ENCODE assay signal across 8 mouse cellular contexts in genomic region chr11:116218737-116219400, GRCm38 (mm10). TPM values are rescaled to one million over a fixed set of nuclear protein-coding genes. Genes with fewer than 3 reads are reported as not detected.
A peak's percentile ranks its signal among the peaks of the same experiment; 100 is the strongest.
DNase-seq lines count a peak whose midpoint lies in the region; ATAC-seq and TF ChIP-seq lines count a peak whose summit lies in the region.

No protein-coding gene starts in this region.

- WGBS in forebrain, embryonic 12.5 days, result 63% methylated on average over 7 of the region's 7 CpGs
- WGBS in heart, embryonic 15.5 days, result 28% methylated on average over 7 of the region's 7 CpGs
- WGBS in liver, adult 2 months, result 7% methylated on average over 7 of the region's 7 CpGs
- WGBS in neural tube, embryonic 13.5 days, result 29% methylated on average over 7 of the region's 7 CpGs

- no peak for TF ChIP-seq POLR2A in bone marrow macrophage, adult 2 months (IDR thresholded peaks at IDR 0.05; ENCODE audit: borderline replicate concordance, low read depth, low read length)
- no peak for TF ChIP-seq POLR2A in liver, adult 2 months (IDR thresholded peaks at IDR 0.05; ENCODE audit: extremely low read depth, insufficient read depth, low read length)

- peaks cover 8% of the 10 kb centered on the region; the same call in 1 of the 2 replicates for H3K9me3 ChIP-seq in forebrain, embryonic 12.5 days
- no peaks in the 10 kb centered on the region for H3K9me3 ChIP-seq in heart, embryonic 15.5 days (replicated peaks)
- peaks cover 5% of the 10 kb centered on the region; the same call in 1 of the 2 replicates for H3K9me3 ChIP-seq in neural tube, embryonic 13.5 days

- peaks cover 34% of the 10 kb centered on the region for H3K27me3 ChIP-seq in forebrain, embryonic 12.5 days
- H3K27me3 ChIP-seq in heart, embryonic 15.5 days, result peaks cover 35% of the 10 kb centered on the region
- peaks cover 4% of the 10 kb centered on the region; the same call in 1 of the 2 replicates for H3K27me3 ChIP-seq in liver, adult 2 months (ENCODE audit: control insufficient read depth, insufficient read depth, low read length)
- H3K27me3 ChIP-seq in neural tube, embryonic 13.5 days, result peaks cover 37% of the 10 kb centered on the region

- H3K4me1 ChIP-seq in bone marrow macrophage, adult 2 months (ENCODE audit: control insufficient read depth, insufficient read depth, low read length), result peaks cover 21% of the 10 kb centered on the region
- peaks cover 25% of the 10 kb centered on the region for H3K4me1 ChIP-seq in forebrain, embryonic 12.5 days
- peaks cover 40% of the 10 kb centered on the region for H3K4me1 ChIP-seq in heart, embryonic 15.5 days (replicated peaks)
- H3K4me1 ChIP-seq in liver, adult 2 months (ENCODE audit: control insufficient read depth, insufficient read depth, low read length), result peaks cover 18% of the 10 kb centered on the region
- H3K4me1 ChIP-seq in neural tube, embryonic 13.5 days (replicated peaks), result peaks cover 30% of the 10 kb centered on the region

- peak overlapping the region; percentile 14; the same call in 1 of the 2 replicates for H3K9ac ChIP-seq in forebrain, embryonic 12.5 days
- 0 out of 2 replicates have a peak overlapping the region, but pooled peaks have one; percentile 12 for H3K9ac ChIP-seq in heart, embryonic 15.5 days
- peak overlapping the region; percentile 63 for H3K9ac ChIP-seq in liver, adult 2 months (ENCODE audit: low read depth, low read length)
- H3K9ac ChIP-seq in neural tube, embryonic 13.5 days, result no peak overlapping the region

- no peaks in the 10 kb centered on the region for H3K79me2 ChIP-seq in liver, adult 2 months (ENCODE audit: control insufficient read depth, insufficient read depth, low read length)

- H3K4me2 ChIP-seq in forebrain, embryonic 12.5 days, result no peak overlapping the region
- 0 out of 2 replicates have a peak overlapping the region, but pooled peaks have one; percentile 3 for H3K4me2 ChIP-seq in heart, embryonic 15.5 days
- no peak overlapping the region for H3K4me2 ChIP-seq in neural tube, embryonic 13.5 days

- ATAC-seq in forebrain, embryonic 12.5 days (ENCODE audit: low FRiP score), result 0 out of 2 replicates have a peak, but pooled peaks have one; percentile 53
- peak; percentile 85 for ATAC-seq in heart, embryonic 15.5 days (replicated peaks; ENCODE audit: insufficient number of reproducible peaks, insufficient read depth, low FRiP score, low read depth)
- peak; percentile 86 for ATAC-seq in neural tube, embryonic 13.5 days (ENCODE audit: low read depth)

- peak; percentile 100 for DNase-seq in 3T3-L1 (ENCODE audit: low read depth, low spot score)
- DNase-seq in kidney, postnatal 10 days, result peak; percentile 94
- DNase-seq in liver, adult 2 months (ENCODE audit: extremely low read depth, low read depth, low spot score), result peak; percentile 97
- peak; percentile 76 for DNase-seq in urinary bladder, postnatal 10 days (ENCODE audit: low spot score)

- H3K27ac ChIP-seq in bone marrow macrophage, adult 2 months (ENCODE audit: insufficient read depth, low read depth, low read length), result peak overlapping the region; percentile 44
- peak overlapping the region; percentile 60 for H3K27ac ChIP-seq in forebrain, embryonic 12.5 days
- peak overlapping the region; percentile 89 for H3K27ac ChIP-seq in heart, embryonic 15.5 days
- H3K27ac ChIP-seq in liver, adult 2 months (replicated peaks; ENCODE audit: insufficient read depth, low read depth, low read length), result peak overlapping the region; percentile 90
- H3K27ac ChIP-seq in neural tube, embryonic 13.5 days (replicated peaks), result peak overlapping the region; percentile 81

- no peaks in the 10 kb centered on the region for H3K36me3 ChIP-seq in forebrain, embryonic 12.5 days (replicated peaks)
- H3K36me3 ChIP-seq in heart, embryonic 15.5 days, result no peaks in the 10 kb centered on the region
- H3K36me3 ChIP-seq in liver, adult 2 months (ENCODE audit: control insufficient read depth, insufficient read depth, low read length), result no peaks in the 10 kb centered on the region
- no peaks in the 10 kb centered on the region for H3K36me3 ChIP-seq in neural tube, embryonic 13.5 days

- H3K4me3 ChIP-seq in bone marrow macrophage, adult 2 months (ENCODE audit: insufficient read depth, low read length), result no peak overlapping the region
- H3K4me3 ChIP-seq in forebrain, embryonic 12.5 days (replicated peaks), result no peak overlapping the region
- no peak overlapping the region for H3K4me3 ChIP-seq in heart, embryonic 15.5 days
- H3K4me3 ChIP-seq in liver, adult 2 months (ENCODE audit: insufficient read depth, low read depth, low read length), result no peak overlapping the region
- no peak overlapping the region for H3K4me3 ChIP-seq in neural tube, embryonic 13.5 days

- TF ChIP-seq CTCF in bone marrow macrophage, adult 2 months (IDR thresholded peaks at IDR 0.05; ENCODE audit: low read depth, low read length), result no peak
- no peak for TF ChIP-seq CTCF in liver, adult 2 months (IDR thresholded peaks at IDR 0.05; ENCODE audit: low read depth, low read length)

RNA-seq across cellular contexts. Expression of gene Evpl, which starts 19.0 kb away (rescaled TPM):
- not detected in 2 replicates for polyA plus RNA-seq in bone marrow macrophage, adult 2 months (2012; ENCODE audit: insufficient read depth, insufficient read length, missing spikeins)
- polyA plus RNA-seq in forebrain, embryonic 12.5 days (2016; fragmentation: Nextera tagmentation; extraction: Ambion mirVana), result 0.61 and 0.65 TPM in 2 replicates
- 0.71 and 1.6 TPM in 2 replicates for polyA plus RNA-seq in heart, embryonic 15.5 days (2015; fragmentation: Nextera tagmentation; extraction: Ambion mirVana)
- total RNA-seq in liver, adult 2 months (2014; rRNA removed), result 0.07 and 0.18 TPM in 2 replicates
- polyA plus RNA-seq in liver, adult 2 months (2012; rRNA removed), result 0.12 and 0.16 TPM in 2 replicates
- 0.59 and 0.73 TPM in 2 replicates for polyA plus RNA-seq in neural tube, embryonic 13.5 days (2015; fragmentation: Nextera tagmentation; extraction: Ambion mirVana)

RNA-seq across cellular contexts. Expression of gene Acox1, which starts 20.0 kb away (rescaled TPM):
- 47.0 and 47.6 TPM in 2 replicates for polyA plus RNA-seq in bone marrow macrophage, adult 2 months (2012; ENCODE audit: insufficient read depth, insufficient read length, missing spikeins)
- 36.0 and 36.8 TPM in 2 replicates for polyA plus RNA-seq in forebrain, embryonic 12.5 days (2016; fragmentation: Nextera tagmentation; extraction: Ambion mirVana)
- 31.4 and 35.4 TPM in 2 replicates for polyA plus RNA-seq in heart, embryonic 15.5 days (2015; fragmentation: Nextera tagmentation; extraction: Ambion mirVana)
- total RNA-seq in liver, adult 2 months (2014; rRNA removed), result 994 and 1,028 TPM in 2 replicates
- polyA plus RNA-seq in liver, adult 2 months (2012; rRNA removed), result 683 and 720 TPM in 2 replicates
- polyA plus RNA-seq in neural tube, embryonic 13.5 days (2015; fragmentation: Nextera tagmentation; extraction: Ambion mirVana), result 53.5 and 55.9 TPM in 2 replicates

RNA-seq across cellular contexts. Expression of gene Ten1, which starts 20.2 kb away (rescaled TPM):
- 70.4 TPM in 2 replicates for polyA plus RNA-seq in bone marrow macrophage, adult 2 months (2012; ENCODE audit: insufficient read depth, insufficient read length, missing spikeins)
- 55.9 and 57.4 TPM in 2 replicates for polyA plus RNA-seq in forebrain, embryonic 12.5 days (2016; fragmentation: Nextera tagmentation; extraction: Ambion mirVana)
- polyA plus RNA-seq in heart, embryonic 15.5 days (2015; fragmentation: Nextera tagmentation; extraction: Ambion mirVana), result 73.2 and 75.7 TPM in 2 replicates
- total RNA-seq in liver, adult 2 months (2014; rRNA removed), result 3.0 and 5.3 TPM in 2 replicates
- polyA plus RNA-seq in liver, adult 2 months (2012; rRNA removed), result 2.3 and 3.0 TPM in 2 replicates
- polyA plus RNA-seq in neural tube, embryonic 13.5 days (2015; fragmentation: Nextera tagmentation; extraction: Ambion mirVana), result 75.2 and 83.0 TPM in 2 replicates

RNA-seq across cellular contexts. Expression of gene Fbf1, which starts 50.9 kb away (rescaled TPM):
- 21.1 and 26.4 TPM in 2 replicates for polyA plus RNA-seq in bone marrow macrophage, adult 2 months (2012; ENCODE audit: insufficient read depth, insufficient read length, missing spikeins)
- polyA plus RNA-seq in forebrain, embryonic 12.5 days (2016; fragmentation: Nextera tagmentation; extraction: Ambion mirVana), result 80.8 and 85.2 TPM in 2 replicates
- 19.8 and 26.0 TPM in 2 replicates for polyA plus RNA-seq in heart, embryonic 15.5 days (2015; fragmentation: Nextera tagmentation; extraction: Ambion mirVana)
- total RNA-seq in liver, adult 2 months (2014; rRNA removed), result 5.6 and 9.0 TPM in 2 replicates
- 3.6 and 4.5 TPM in 2 replicates for polyA plus RNA-seq in liver, adult 2 months (2012; rRNA removed)
- 52.5 and 58.5 TPM in 2 replicates for polyA plus RNA-seq in neural tube, embryonic 13.5 days (2015; fragmentation: Nextera tagmentation; extraction: Ambion mirVana)

RNA-seq across cellular contexts. Expression of gene Srp68, which starts 55.1 kb away (rescaled TPM):
- polyA plus RNA-seq in bone marrow macrophage, adult 2 months (2012; ENCODE audit: insufficient read depth, insufficient read length, missing spikeins), result 42.5 and 43.7 TPM in 2 replicates
- polyA plus RNA-seq in forebrain, embryonic 12.5 days (2016; fragmentation: Nextera tagmentation; extraction: Ambion mirVana), result 84.8 and 86.5 TPM in 2 replicates
- 57.2 and 74.0 TPM in 2 replicates for polyA plus RNA-seq in heart, embryonic 15.5 days (2015; fragmentation: Nextera tagmentation; extraction: Ambion mirVana)
- 19.9 and 25.2 TPM in 2 replicates for total RNA-seq in liver, adult 2 months (2014; rRNA removed)
- polyA plus RNA-seq in liver, adult 2 months (2012; rRNA removed), result 32.6 and 36.3 TPM in 2 replicates
- polyA plus RNA-seq in neural tube, embryonic 13.5 days (2015; fragmentation: Nextera tagmentation; extraction: Ambion mirVana), result 64.0 and 64.4 TPM in 2 replicates

Comparison
In these comparisons a context has a peak if more than half of its experiments do, and no peak if none do; other contexts are left out.
1. RNA of gene Acox1, which starts 20.0 kb away (polyA plus RNA-seq): 683 to 720 TPM in liver, adult 2 months; 53.5 to 55.9 TPM in neural tube, embryonic 13.5 days, 47.0 to 47.6 TPM in bone marrow macrophage, adult 2 months, 36.0 to 36.8 TPM in forebrain, embryonic 12.5 days and 31.4 to 35.4 TPM in heart, embryonic 15.5 days; every median in the first group is over 10 times any median in the second.
2. RNA of gene Ten1, which starts 20.2 kb away (polyA plus RNA-seq): 75.2 to 83.0 TPM in neural tube, embryonic 13.5 days, 73.2 to 75.7 TPM in heart, embryonic 15.5 days, 70.4 TPM in bone marrow macrophage, adult 2 months and 55.9 to 57.4 TPM in forebrain, embryonic 12.5 days; 2.3 to 3.0 TPM in liver, adult 2 months; every median in the first group is over 10 times any median in the second.
3. Peak in every context shown above with its lines, with median percentiles within 50 percentile points of each other: DNase-seq, H3K27ac ChIP-seq and ATAC-seq.